Mouse (Mus musculus) spleen, adult 18-20 months (tissue): Measurements from ENCODE around the gene Ralgapa2.

Experiments
- DNase-seq, 2 experiments: peaks; one replicate each; pipeline ENCODE4 v3.0.0; 2022; ENCODE audit warnings: mixed read lengths in 2 of 2

Gene Ralgapa2

GRCm38 (mm10) chr2:146511911-146512580, at the start of gene Ralgapa2:
Gene Ralgapa2 (minus strand): TSS chr2:146512344.
- peak; percentile 98 to 99 for DNase-seq

GRCm38 (mm10) chr2:146561505-146561904, 49.4 kb upstream of the Ralgapa2 start:
- DNase-seq, result no peak

- no peak for DNase-seq
These were observed 48.5 kb upstream of the Ralgapa2 start for GRCm38 (mm10) chr2:146560633-146561043.

- no peak for DNase-seq
These were observed 44.0 kb upstream of the Ralgapa2 start for GRCm38 (mm10) chr2:146556148-146556547.

DNA sequence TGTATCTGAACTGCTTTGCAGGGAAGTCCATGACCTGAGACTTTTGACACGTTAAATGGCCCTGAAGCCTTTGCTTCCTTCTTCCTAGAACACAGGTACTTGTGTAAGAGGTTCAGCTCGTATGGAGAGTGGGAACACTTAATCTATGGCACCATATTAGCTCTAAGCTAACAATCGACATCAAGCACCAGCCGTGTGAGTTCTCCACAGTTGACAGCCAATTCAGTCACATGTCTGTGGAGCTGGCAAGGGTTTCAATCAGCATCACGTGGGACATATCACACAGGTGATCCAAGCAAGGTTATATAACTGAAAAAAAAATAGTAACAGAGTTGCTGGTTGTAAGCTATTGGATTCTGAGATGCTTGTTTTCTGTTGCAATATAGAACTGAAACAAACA, 43.2 kb upstream of the Ralgapa2 start:
- no peak for DNase-seq

DNA sequence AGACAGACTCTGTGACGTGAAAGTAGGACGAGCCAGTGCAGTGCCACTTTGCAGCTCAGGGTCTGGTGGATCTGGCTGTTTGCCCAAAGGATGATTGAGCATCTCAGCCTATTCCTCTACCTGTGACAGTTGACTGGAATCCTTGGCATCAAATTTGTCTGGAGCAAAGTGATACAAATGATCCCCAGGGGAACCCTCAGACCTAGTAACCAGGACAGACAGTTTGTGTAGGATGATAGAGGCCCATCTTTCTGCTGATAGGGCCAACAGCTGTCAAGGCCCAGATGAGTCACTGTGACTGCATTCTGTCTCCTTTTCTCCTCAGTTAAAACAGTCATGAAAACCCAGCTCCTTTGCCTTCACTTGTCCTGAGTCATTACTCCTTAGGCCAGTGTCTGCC, 41.6 kb upstream of the Ralgapa2 start:
- no peak for DNase-seq

- no peak for DNase-seq
These were observed 39.7 kb upstream of the Ralgapa2 start for GRCm38 (mm10) chr2:146551818-146552217.

DNA sequence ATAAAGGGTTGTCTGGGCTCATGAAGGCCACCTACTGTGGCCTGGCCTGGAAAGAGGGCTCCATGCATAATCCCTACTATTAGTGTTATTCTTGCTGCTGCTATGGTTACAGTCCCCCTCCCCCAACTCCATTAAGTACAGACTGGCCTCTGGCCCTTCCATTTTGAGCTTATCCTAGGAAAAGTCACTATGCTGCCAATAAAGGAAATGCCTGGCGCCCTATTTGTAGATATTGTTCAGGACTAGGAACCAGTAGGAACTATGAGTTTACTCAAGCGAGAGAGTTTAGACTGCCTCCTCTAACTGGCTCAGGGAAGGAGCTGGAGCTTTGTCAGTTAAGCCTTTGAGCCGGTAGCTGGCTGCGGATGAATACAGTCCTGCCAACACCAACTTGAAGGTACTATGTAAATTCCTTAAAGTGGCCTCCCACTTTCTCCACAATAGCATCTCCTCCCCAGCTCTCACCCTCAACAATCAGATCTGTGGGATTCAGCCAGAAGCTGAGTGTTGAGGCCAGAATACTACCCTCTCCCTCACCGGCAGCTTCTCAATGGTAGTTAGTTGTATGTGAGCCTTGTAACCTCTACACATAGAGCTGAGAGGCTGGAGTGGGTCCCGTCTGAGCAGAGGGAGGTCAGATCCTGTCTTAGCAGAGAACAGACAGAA, 37.1 kb upstream of the Ralgapa2 start:
- no peak for DNase-seq

GRCm38 (mm10) chr2:146544155-146544814, 32.1 kb upstream of the Ralgapa2 start:
- no peak for DNase-seq

- no peak for DNase-seq
These were observed 21.2 kb upstream of the Ralgapa2 start for GRCm38 (mm10) chr2:146533118-146533949.

DNA sequence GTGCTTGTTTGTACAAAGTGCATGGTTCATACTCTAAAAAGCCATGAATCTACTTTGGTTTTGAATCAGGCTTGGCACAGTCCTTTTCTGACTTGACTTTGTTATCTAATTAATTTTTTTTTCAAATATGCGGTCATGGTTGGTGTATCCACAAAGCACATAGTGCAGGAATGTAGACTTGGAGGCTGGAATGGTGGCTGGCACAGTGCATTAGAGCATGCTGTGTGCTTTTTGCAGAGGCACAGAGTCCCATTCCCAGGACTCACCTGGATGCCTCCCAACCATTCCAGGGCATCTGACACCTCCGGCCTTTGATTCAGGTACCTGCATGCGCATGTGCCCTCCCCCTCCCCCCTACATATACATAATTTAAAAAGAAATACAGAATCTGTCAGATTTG, 20.3 kb upstream of the Ralgapa2 start:
- DNase-seq, result no peak

DNA sequence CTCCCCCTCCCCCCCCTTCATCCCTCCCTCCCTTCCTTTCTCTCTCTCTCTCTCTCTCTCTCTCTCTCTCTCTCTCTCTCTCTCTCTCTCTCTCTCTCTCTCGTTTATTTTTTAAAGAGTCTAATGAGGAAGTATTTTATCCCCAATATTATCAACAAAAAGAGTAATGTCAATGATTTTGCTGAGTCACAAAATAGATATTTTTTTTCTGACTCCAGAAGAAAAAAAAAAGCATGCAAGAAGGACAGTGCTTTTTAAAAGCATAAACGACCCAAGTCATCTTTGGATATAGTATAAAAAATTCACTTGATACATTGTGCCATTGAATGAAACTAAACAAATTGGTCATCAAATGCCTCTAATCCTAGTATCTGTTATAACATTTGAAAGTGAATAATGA, 13.3 kb upstream of the Ralgapa2 start:
- no peak for DNase-seq

GRCm38 (mm10) chr2:146524685-146525415, 12.7 kb upstream of the Ralgapa2 start:
- no peak for DNase-seq

GRCm38 (mm10) chr2:146516894-146517293, 4.8 kb upstream of the Ralgapa2 start:
- no peak for DNase-seq

DNA sequence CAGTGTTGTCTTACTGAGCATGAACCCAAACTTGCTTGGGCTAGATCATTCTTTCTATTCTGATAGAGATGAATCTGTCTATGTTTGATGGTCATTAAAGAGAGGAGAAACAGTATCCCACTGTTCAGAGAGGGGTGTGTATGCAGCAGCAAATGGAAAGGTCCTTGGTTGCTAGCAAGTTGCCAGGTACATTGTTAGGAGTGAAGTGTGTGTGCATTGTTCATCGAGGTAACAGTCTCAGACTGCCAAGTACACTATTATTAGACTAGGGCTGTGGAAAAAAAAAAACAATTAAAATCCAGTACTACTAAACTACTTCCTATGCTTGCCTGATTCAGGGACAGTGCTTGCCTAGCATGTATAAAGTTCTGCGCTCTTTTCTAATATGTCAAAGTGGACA, 2.9 kb upstream of the Ralgapa2 start:
- no peak for DNase-seq

DNA sequence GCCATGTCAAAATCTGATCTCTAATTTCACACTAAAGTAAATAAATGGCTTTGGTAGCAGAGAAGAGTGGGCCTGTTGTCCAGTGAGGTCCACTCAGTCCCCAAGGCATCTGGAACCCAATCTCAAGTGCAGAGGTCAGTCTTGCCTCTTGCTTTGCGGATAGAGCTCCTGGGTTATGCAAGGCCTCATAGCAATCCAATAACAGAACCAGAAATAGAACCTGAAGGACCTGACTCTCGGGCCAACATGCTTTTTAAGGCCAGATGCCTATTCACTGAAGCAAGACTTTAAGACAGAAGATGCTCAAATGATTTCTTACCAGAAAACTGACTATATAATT, 407 bp upstream of the Ralgapa2 start:
- DNase-seq, result peak in 1 of 2 experiments; percentile 10

GRCm38 (mm10) chr2:146511401-146511865, 711 bp downstream of the Ralgapa2 start:
- no peak for DNase-seq

- DNase-seq, result no peak
These were observed 1.4 kb downstream of the Ralgapa2 start for GRCm38 (mm10) chr2:146510780-146511179.

- no peak for DNase-seq
These were observed 9.4 kb downstream of the Ralgapa2 start for GRCm38 (mm10) chr2:146502578-146503311.

DNA sequence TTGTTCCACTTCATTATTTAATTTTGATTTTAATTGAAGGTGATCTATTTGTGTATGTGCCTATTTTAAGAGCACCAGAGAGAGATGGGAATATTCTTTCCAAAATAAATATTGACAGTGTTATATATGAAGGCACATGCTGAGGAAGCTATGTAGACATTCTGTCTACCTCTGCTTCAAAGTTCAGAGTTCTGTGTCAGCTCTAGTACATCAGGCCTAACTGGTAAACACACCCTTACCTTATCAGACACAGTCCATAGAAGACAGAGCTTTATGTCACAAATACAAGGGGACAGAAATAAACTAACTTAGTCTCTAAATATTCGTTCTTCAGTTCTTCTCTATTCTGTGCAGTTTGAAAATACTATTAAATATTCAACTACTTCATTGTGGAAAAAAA, 12.1 kb downstream of the Ralgapa2 start:
- no peak for DNase-seq

- DNase-seq, result no peak
These were observed 13.0 kb downstream of the Ralgapa2 start for GRCm38 (mm10) chr2:146499111-146499510.

GRCm38 (mm10) chr2:146498298-146498697, 13.8 kb downstream of the Ralgapa2 start:
- DNase-seq, result no peak
